Mouse (Mus musculus): ENCODE measurements at regions not wholly inside any gene's neighbourhood (a gene's known extent, or its start where the extent isn't known, plus 50 kb on each side); places are given as distances from the start of the nearest gene placed in this dataset.

DNA sequence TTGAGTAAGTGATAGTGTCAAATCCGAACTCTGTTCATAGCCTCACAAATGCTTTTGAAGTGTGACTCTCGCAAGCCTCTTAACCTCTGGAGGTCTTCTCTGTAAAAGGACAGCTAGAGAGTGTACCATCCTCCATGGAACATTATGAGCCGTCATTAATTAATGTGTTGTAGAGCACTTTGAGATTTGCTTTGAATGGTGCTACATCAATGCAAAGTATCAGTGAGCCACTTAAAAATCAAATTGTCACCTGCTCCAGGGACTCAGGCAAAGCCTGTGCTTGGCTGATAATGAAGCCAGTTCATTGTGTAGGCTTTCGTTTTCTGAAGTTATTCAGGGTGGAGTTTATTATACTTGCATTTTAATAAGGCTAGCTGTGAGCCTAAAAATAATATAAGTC lies 801.8 kb upstream of the B3galt2 start:
- TF ChIP-seq POLR2A (IDR thresholded peaks at IDR 0.05; ENCODE audit: insufficient read depth, low read depth, low read length), result no peak
- TF ChIP-seq CTCF (IDR thresholded peaks at IDR 0.05), result no peak
- TF ChIP-seq EP300 (IDR thresholded peaks at IDR 0.05; ENCODE audit: insufficient read depth, low read depth, low read length), result no peak
